Mouse (Mus musculus) hindlimb bud, embryonic 11.5 days (tissue): Measurements from ENCODE around the gene Slc4a2.
A peak's percentile ranks its signal among the peaks of the same experiment; 100 is the strongest.

Source experiments
- DNase-seq: peaks from one replicate; pipeline ENCODE4 v3.0.0-alpha.2; 2012; ENCODE audit warnings: low read depth, low spot score; ENCODE audit errors: extremely low spot score

Slc4a2 gene

GRCm38 (mm10) chr5:24453985-24454303, 30.3 kb downstream of the Slc4a2 start:
- DNase-seq, result no peak

- no peak for DNase-seq
Observed at GRCm38 (mm10) chr5:24455076-24455475, 31.4 kb downstream of the Slc4a2 start.

GRCm38 (mm10) chr5:24455613-24456012, 32.0 kb downstream of the Slc4a2 start:
- DNase-seq, result no peak

DNA sequence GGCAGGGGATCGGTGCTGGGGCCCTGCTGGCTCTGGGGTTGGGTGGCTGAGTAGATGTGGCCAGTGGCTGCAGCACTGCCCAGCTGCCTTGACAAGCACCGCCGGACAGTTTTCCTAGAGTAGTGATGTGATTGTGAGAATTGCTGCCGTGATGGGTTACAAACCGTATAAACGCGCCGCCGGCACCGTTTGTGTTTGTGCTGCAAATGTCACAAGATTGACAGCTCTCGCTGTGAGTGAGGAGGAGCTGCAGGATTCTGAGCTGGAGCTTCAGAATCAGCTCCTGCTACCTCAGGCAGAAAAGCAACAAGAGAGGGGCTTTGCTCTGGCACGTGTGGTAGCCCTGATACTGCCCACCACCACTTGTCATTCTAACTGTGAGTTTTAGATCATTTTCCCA, 43.1 kb downstream of the Slc4a2 start:
- no peak for DNase-seq

GRCm38 (mm10) chr5:24470600-24470999, 47.0 kb downstream of the Slc4a2 start:
- DNase-seq, result no peak

GRCm38 (mm10) chr5:24472884-24473619, 49.4 kb downstream of the Slc4a2 start:
- no peak for DNase-seq

DNA sequence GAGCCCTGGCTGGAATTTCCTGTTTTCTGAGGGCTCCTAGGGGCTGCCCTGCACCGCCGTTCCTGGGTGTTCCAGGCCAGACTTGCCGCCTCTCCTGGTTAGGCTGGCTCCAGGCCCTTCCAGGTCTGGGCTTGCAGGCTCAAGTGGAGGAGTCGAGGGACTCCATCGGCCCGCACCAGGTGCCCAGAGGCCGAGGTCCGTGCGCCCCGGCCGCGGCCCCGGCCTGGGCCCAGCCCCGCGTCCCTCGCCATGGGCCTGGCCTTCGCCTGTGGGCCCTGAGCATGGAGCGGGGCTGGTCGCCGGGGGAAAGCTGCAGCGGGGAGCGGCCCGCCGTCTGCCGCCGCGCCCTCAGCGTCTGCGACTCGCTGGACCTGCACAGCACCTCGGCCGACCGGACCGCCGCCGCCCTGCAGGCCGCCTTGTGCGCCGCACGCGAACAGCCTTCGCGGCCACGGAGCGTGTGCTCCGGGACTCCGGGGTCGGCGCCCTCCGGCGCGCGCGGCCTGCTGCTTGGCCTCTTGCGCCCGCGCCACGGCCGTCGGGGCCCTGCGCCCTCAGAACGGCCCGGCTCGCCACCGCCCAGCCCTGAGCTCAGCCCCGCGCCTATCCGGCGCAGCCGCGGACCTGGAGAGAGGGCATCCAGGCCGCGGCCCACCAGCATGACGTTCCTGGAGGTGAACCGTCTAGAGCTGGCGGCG, 50.5 kb downstream of the Slc4a2 start:
- no peak for DNase-seq

DNA sequence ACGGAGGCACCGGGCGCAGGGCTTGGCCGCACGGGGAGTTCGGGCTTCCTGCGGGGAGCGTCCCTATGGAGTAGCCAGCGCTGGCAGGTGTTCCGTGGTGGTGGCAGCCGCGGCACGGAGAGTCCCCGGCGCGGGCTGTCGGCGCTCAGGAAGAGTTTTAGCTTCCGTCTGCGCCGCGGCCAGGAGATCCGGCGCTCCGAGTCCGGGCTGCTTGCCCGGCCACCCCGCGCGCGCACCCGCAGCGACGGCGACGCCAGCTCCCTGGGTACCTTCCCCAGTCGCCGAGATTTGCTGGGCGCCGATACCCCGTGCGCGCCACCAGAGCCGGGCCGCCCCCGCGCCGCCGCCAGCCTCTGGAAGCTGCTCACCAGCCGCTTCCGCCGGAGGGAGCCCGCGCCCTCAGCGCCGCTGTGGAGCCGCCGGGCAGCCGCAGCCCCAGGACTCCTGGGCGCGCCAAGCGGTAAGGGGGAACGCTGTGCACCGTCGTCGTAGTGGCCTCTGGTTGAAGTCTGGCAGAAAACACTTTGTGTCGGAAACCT, 51.2 kb downstream of the Slc4a2 start:
- no peak for DNase-seq

DNA sequence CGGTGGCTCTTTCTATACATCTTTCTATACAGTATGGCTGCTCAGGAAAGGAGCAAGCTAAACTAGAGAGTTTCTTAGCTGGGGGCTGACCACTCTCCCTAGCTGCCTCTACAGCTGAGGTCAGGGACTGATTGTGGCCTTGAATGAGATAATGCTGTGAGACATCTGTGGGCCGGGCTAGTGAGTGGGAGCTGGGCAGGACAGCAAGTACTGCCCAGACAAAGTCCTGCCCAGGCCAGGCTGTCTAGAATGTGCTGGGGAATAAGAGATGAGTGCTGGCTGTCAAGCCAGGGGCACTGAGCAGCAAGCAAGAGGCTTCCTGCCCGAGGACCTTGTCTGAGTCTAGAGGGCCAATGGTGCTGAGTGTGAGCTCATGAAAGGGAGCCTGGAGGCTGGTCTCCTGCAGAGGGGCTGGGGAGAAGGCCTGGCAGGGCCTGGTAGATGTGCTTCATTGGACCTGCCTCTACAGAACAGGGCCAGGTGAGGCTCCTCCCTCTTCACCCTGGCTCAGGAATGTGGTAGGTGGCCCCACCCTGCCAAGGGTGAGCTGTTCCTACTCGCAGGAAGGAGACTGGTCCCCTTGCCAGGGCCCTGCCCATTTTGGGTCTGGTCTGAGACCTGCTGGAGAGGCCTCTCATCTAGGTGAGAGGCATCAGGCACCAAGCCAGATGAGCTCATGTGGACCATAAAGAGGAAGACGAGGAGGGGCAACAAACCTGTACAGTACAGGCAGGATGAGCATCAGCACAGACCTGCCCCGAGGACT, 52.0 kb downstream of the Slc4a2 start:
- DNase-seq, result no peak

DNA sequence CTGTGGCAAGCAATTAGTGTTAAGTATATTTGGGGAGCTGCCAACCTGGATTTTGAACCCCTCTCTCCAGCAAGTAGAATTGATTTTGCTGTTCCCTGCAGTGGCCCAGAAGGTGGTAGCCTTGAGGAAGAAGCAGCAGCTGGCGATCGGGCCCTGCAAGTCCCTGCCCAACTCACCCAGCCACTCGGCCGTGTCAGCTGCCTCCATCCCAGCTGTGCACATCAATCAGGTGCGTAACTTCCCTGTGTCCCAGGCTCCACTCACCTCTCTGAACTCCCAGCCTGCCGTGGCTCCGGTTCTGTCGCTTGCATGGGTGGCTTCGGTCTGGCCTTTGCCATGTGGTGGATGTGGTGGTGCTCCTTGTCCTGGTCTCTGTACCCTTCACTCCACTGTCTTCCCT, 54.3 kb downstream of the Slc4a2 start:
- DNase-seq, result no peak

DNA sequence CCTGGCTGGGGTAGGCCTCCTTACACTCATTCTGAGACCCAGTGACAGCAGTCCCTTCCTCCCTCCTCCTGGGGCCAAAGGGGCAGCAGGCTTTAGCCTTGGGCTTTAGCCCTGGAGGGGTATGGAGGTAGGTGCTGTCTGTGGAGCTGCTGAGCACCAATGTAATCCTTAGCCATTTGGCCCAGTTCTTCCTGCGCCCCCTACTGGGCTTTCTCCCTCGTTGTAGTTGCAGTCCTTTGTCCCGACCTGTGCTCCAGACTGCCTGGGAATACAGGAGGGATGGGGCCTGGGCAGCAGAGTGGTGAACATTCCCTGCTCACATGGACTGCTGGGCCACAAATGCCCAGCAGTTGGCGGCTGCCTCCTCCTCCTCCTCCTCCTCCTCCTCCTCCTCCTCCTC, 58.0 kb downstream of the Slc4a2 start:
- no peak for DNase-seq

- no peak for DNase-seq
Observed at GRCm38 (mm10) chr5:24482247-24483079, 58.8 kb downstream of the Slc4a2 start.

DNA sequence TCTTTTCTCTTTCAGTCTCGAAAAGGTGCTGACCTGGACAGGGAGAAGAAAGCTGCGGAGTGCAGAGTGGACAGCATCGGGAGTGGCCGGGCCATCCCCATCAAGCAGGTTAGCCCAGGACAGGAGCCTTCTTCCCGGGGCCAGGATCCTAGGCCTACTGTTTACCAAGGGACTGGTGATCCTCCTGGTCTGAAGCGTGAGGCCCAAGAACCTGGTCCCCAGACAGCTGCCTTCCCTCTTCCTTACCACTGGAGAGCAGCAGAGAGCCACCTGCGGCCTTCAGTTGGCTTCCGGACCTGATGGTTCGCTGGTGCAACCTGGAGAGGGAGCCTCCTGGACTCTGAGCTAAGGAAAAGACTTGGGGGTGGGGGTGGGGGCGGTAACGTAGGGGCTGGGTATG, 59.7 kb downstream of the Slc4a2 start:
- DNase-seq, result no peak

GRCm38 (mm10) chr5:24484963-24485362, 61.3 kb downstream of the Slc4a2 start:
- DNase-seq, result no peak

DNA sequence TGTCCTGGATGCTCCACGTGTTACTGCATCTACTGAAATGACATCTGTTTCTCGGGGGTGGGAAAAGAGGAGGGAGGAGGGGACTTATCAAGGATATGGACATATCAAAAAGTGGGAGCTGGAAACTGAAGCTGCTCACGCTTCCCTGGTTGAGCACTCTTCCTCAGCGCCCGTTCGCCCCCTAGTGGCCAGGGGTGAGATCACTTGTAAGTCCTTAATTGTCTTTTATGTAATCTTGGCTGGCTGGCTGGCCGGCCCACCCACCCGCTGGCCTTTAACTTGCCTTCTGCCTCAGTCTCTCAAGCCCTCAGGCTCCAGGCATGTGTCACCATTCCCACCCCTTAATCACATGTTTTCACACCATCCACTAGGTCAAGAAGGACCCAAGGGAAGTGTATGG, 62.5 kb downstream of the Slc4a2 start:
- peak; percentile 66 for DNase-seq

DNA sequence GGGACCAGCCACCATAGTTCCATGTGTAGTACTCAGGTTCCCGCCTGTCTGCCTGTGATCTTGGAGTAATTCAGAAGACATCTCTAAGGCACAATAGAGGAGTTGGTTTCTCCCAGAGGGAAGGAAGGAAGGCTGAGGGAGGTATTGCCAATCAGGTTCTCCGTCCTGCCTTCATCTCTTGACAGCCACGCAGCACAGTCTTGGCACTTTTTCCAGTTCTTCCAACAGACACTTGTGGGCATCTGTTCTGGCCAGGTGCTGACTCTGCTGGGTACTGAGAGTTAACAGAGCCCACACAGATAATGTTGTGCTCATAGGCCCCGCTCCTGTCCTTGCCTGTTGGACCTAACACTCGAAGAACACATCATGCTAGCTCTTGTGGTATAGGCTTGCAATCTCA, 63.1 kb downstream of the Slc4a2 start:
- DNase-seq, result no peak

- no peak for DNase-seq
Observed at GRCm38 (mm10) chr5:24490413-24490920, 66.8 kb downstream of the Slc4a2 start.
